Mouse (Mus musculus): ENCODE measurements around the gene Coq8a. TPM values are rescaled to one million over a fixed set of nuclear protein-coding genes. Genes with fewer than 3 reads are reported as not detected.

Gene Coq8a
- polyA plus RNA-seq, 1 experiment from 2014 or later = 5.0 TPM

GRCm38 (mm10) chr1:180222007-180222406 lies 22.6 kb upstream of the Coq8a start:
- Histone ChIP-seq H3K27me3 (replicated peaks) (no peaks in the 10 kb centered on the region), H3K4me1 (peaks cover 22% of the 10 kb centered on the region), H3K9ac (no peak overlapping the region), H3K4me2 (no peak overlapping the region), H3K4me3 (no peak overlapping the region), H3K27ac (no peak overlapping the region), H3K36me3 (no peaks in the 10 kb centered on the region), H3K9me3 (replicated peaks) (no peaks in the 10 kb centered on the region)
- no peak for ATAC-seq
- 82% methylated on average over 1 of the region's 1 CpGs for WGBS (ENCODE audit: insufficient replicate concordance)

GRCm38 (mm10) chr1:180220791-180221542 lies 21.6 kb upstream of the Coq8a start:
- Histone ChIP-seq H3K4me3 (no peak overlapping the region), H3K9ac (no peak overlapping the region), H3K4me1 (peaks cover 13% of the 10 kb centered on the region), H3K36me3 (no peaks in the 10 kb centered on the region), H3K9me3 (replicated peaks) (no peaks in the 10 kb centered on the region), H3K27ac (no peak overlapping the region), H3K27me3 (replicated peaks) (no peaks in the 10 kb centered on the region), H3K4me2 (no peak overlapping the region)
- 78% methylated on average over 19 of the region's 19 CpGs for WGBS (ENCODE audit: insufficient replicate concordance)
- no peak for ATAC-seq

GRCm38 (mm10) chr1:180216541-180217276 lies 17.3 kb upstream of the Coq8a start:
- H3K4me1 ChIP-seq = peaks cover 15% of the 10 kb centered on the region
- no peak overlapping the region for H3K4me2 ChIP-seq
- WGBS (ENCODE audit: insufficient replicate concordance) = 48% methylated on average over 5 of the region's 5 CpGs
- H3K9me3 ChIP-seq (replicated peaks) = no peaks in the 10 kb centered on the region
- no peaks in the 10 kb centered on the region for H3K36me3 ChIP-seq
- 0 out of 2 replicates have a peak, but pooled peaks have one; percentile 36 for ATAC-seq
- H3K27ac ChIP-seq = no peak overlapping the region
- no peak overlapping the region for H3K4me3 ChIP-seq
- no peaks in the 10 kb centered on the region for H3K27me3 ChIP-seq (replicated peaks)
- H3K9ac ChIP-seq = no peak overlapping the region

- Histone ChIP-seq H3K9me3 (replicated peaks) (no peaks in the 10 kb centered on the region), H3K9ac (no peak overlapping the region), H3K36me3 (no peaks in the 10 kb centered on the region), H3K4me2 (no peak overlapping the region), H3K27ac (no peak overlapping the region), H3K4me3 (no peak overlapping the region), H3K4me1 (peaks cover 15% of the 10 kb centered on the region), H3K27me3 (replicated peaks) (no peaks in the 10 kb centered on the region)
- WGBS (ENCODE audit: insufficient replicate concordance) = 15% methylated on average over 4 of the region's 4 CpGs
- ATAC-seq = peak; percentile 71
Observed at GRCm38 (mm10) chr1:180215044-180215443, 15.6 kb upstream of the Coq8a start.

GRCm38 (mm10) chr1:180212911-180213310 lies 13.5 kb upstream of the Coq8a start:
- no peak for ATAC-seq
- Histone ChIP-seq H3K27ac (no peak overlapping the region), H3K4me1 (peaks cover 15% of the 10 kb centered on the region), H3K9ac (no peak overlapping the region), H3K4me2 (no peak overlapping the region), H3K4me3 (no peak overlapping the region), H3K27me3 (replicated peaks) (no peaks in the 10 kb centered on the region), H3K36me3 (no peaks in the 10 kb centered on the region), H3K9me3 (replicated peaks) (no peaks in the 10 kb centered on the region)
- WGBS (ENCODE audit: insufficient replicate concordance) = 48% methylated on average over 5 of the region's 5 CpGs

GRCm38 (mm10) chr1:180210781-180211271 lies 11.4 kb upstream of the Coq8a start:
- Histone ChIP-seq H3K9ac (no peak overlapping the region), H3K36me3 (no peaks in the 10 kb centered on the region), H3K4me3 (no peak overlapping the region), H3K27me3 (replicated peaks) (no peaks in the 10 kb centered on the region), H3K4me2 (no peak overlapping the region), H3K27ac (no peak overlapping the region), H3K4me1 (peaks cover 15% of the 10 kb centered on the region), H3K9me3 (replicated peaks) (no peaks in the 10 kb centered on the region)
- 69% methylated on average over 9 of the region's 9 CpGs for WGBS (ENCODE audit: insufficient replicate concordance)
- ATAC-seq = no peak

GRCm38 (mm10) chr1:180210031-180210432 lies 10.6 kb upstream of the Coq8a start:
- ATAC-seq = no peak
- no peak overlapping the region for H3K4me2 ChIP-seq
- WGBS (ENCODE audit: insufficient replicate concordance) = 47% methylated on average over 4 of the region's 4 CpGs
- no peaks in the 10 kb centered on the region for H3K27me3 ChIP-seq (replicated peaks)
- H3K27ac ChIP-seq = no peak overlapping the region
- no peak overlapping the region for H3K9ac ChIP-seq
- peaks cover 15% of the 10 kb centered on the region for H3K4me1 ChIP-seq
- H3K4me3 ChIP-seq = no peak overlapping the region
- H3K36me3 ChIP-seq = no peaks in the 10 kb centered on the region
- no peaks in the 10 kb centered on the region; the same call in 1 of the 2 replicates for H3K9me3 ChIP-seq (replicated peaks)

- H3K4me1 ChIP-seq = peaks cover 13% of the 10 kb centered on the region
- H3K9me3 ChIP-seq (replicated peaks) = peaks cover 6% of the 10 kb centered on the region
- no peak overlapping the region for H3K4me3 ChIP-seq
- H3K4me2 ChIP-seq = no peak overlapping the region
- no peak for ATAC-seq
- no peaks in the 10 kb centered on the region for H3K36me3 ChIP-seq
- 64% methylated on average over 3 of the region's 3 CpGs for WGBS (ENCODE audit: insufficient replicate concordance)
- H3K27ac ChIP-seq = no peak overlapping the region
- no peak overlapping the region for H3K9ac ChIP-seq
- H3K27me3 ChIP-seq (replicated peaks) = no peaks in the 10 kb centered on the region
Observed at GRCm38 (mm10) chr1:180208370-180208769, 9.0 kb upstream of the Coq8a start.

- Histone ChIP-seq H3K27me3 (replicated peaks) (no peaks in the 10 kb centered on the region), H3K4me1 (peaks cover 7% of the 10 kb centered on the region), H3K4me3 (no peak overlapping the region), H3K9me3 (replicated peaks) (peaks cover 6% of the 10 kb centered on the region), H3K9ac (no peak overlapping the region), H3K4me2 (no peak overlapping the region), H3K27ac (no peak overlapping the region), H3K36me3 (no peaks in the 10 kb centered on the region)
- no peak for ATAC-seq
- WGBS (ENCODE audit: insufficient replicate concordance) = 67% methylated on average over 5 of the region's 5 CpGs
Observed at GRCm38 (mm10) chr1:180200722-180201121, 1.3 kb upstream of the Coq8a start.

- Histone ChIP-seq H3K4me1 (peaks cover 16% of the 10 kb centered on the region), H3K36me3 (no peaks in the 10 kb centered on the region), H3K27ac (no peak overlapping the region), H3K9me3 (replicated peaks) (peaks cover 6% of the 10 kb centered on the region), H3K4me2 (no peak overlapping the region), H3K4me3 (no peak overlapping the region), H3K27me3 (replicated peaks) (no peaks in the 10 kb centered on the region), H3K9ac (no peak overlapping the region)
- ATAC-seq = no peak
- 49% methylated on average over 4 of the region's 4 CpGs for WGBS (ENCODE audit: insufficient replicate concordance)
Observed at GRCm38 (mm10) chr1:180199715-180200050, 281 bp upstream of the Coq8a start.

GRCm38 (mm10) chr1:180197956-180198355 lies 1.4 kb downstream of the Coq8a start:
- WGBS (ENCODE audit: insufficient replicate concordance) = 54% methylated on average over 3 of the region's 3 CpGs
- Histone ChIP-seq H3K36me3 (no peaks in the 10 kb centered on the region), H3K4me3 (no peak overlapping the region)

GRCm38 (mm10) chr1:180196508-180196907 lies 2.9 kb downstream of the Coq8a start:
- Histone ChIP-seq H3K4me3 (peak overlapping the region; percentile 75), H3K4me1 (peaks cover 37% of the 10 kb centered on the region), H3K9me3 (replicated peaks) (no peaks in the 10 kb centered on the region), H3K27me3 (replicated peaks) (peaks cover 10% of the 10 kb centered on the region), H3K27ac (peak overlapping the region; percentile 65; the same call in 1 of the 2 replicates), H3K9ac (peak overlapping the region; percentile 60), H3K36me3 (no peaks in the 10 kb centered on the region), H3K4me2 (peak overlapping the region; percentile 97)
- no peak for ATAC-seq
- 87% methylated on average over 9 of the region's 9 CpGs for WGBS (ENCODE audit: insufficient replicate concordance)

More at GRCm38 (mm10) chr1:180197956-180198355, 1.4 kb downstream of the Coq8a start:
- Histone ChIP-seq H3K27ac (no peak overlapping the region), H3K4me2 (no peak overlapping the region), H3K9me3 (replicated peaks) (no peaks in the 10 kb centered on the region), H3K9ac (no peak overlapping the region), H3K27me3 (replicated peaks) (peaks cover under 1% of the 10 kb centered on the region; the same call in 1 of the 2 replicates), H3K4me1 (peaks cover 26% of the 10 kb centered on the region)
- ATAC-seq = no peak

Measured in liver, embryonic 12.5 days (tissue).